Mouse (Mus musculus): ENCODE measurements around the gene Lima1.
A peak's percentile ranks its signal among the peaks of the same experiment; 100 is the strongest.
"Not testable (repeated sequence)": the region's sequence is repeated elsewhere in the genome, so short reads cannot be mapped to it uniquely, and the experiment has no call there.

Lima1 gene

DNA sequence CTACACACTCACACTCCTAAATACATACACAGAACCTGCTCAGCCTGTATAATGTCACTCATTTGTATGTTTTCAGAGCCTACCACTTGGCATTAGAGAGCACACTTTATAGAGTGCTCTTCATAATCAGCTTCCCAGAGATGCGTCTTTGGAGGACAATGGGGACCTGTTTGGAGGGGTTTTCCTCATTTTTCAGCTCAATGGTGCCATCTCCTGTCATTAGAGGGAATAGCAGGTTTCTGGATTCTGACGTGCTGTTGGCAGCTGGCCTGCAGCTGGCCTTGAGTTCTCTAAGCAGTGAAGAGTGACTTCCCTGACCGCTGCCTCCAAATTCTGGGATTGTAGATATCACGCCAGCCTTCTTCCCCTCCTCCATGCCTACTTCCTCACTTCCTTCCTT is 29.1 kb upstream of the Lima1 start:
- Histone ChIP-seq H3K9me3 (ENCODE audit: low read length) (no peaks in the 10 kb centered on the region), H3K4me1 (replicated peaks; ENCODE audit: low read depth, low read length) (peaks cover 3% of the 10 kb centered on the region), H3K36me3 (ENCODE audit: insufficient read depth, low read length) (no peaks in the 10 kb centered on the region), H3K27me3 (ENCODE audit: insufficient read depth, low read length) (no peaks in the 10 kb centered on the region), H3K4me3 (replicated peaks; ENCODE audit: low read length) (no peak overlapping the region)
- TF ChIP-seq CTCF (conservative IDR thresholded peaks at IDR 0.05; ENCODE audit: low read length) (peak; percentile 67), NANOG (IDR thresholded peaks at IDR 0.05; ENCODE audit: borderline replicate concordance, low read length) (no peak)

DNA sequence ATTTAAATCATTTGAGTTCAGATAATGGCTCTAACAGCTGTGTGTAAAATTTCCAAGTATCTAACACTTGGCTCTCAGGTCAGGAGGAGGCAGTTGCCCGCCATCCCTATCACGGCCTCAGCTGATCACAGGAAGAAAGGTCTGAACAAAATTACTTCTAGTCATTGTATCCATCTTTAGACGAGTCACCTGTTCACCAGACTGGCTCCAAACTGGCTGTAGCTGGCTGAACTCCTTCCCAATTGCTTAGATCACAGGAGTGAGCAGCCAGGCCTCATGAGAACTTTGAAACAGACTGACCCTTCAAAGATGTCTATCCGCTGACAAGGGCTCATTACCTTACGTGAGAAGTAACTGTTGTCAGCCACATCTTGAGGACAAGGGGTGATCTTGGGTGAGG is 28.0 kb upstream of the Lima1 start:
- H3K4me3 ChIP-seq (replicated peaks; ENCODE audit: low read length), result no peak overlapping the region
- H3K36me3 ChIP-seq (ENCODE audit: insufficient read depth, low read length), result no peaks in the 10 kb centered on the region
- no peaks in the 10 kb centered on the region for H3K27me3 ChIP-seq (ENCODE audit: insufficient read depth, low read length)
- no peaks in the 10 kb centered on the region for H3K9me3 ChIP-seq (ENCODE audit: low read length)
- H3K4me1 ChIP-seq (replicated peaks; ENCODE audit: low read depth, low read length), result no peaks in the 10 kb centered on the region; the same call in none of the 2 replicates
- TF ChIP-seq POU5F1 (IDR thresholded peaks at IDR 0.05; ENCODE audit: borderline replicate concordance, low read length) (no peak), CTCF (conservative IDR thresholded peaks at IDR 0.05; ENCODE audit: low read length) (no peak), NANOG (IDR thresholded peaks at IDR 0.05; ENCODE audit: borderline replicate concordance, low read length) (no peak)

- TF ChIP-seq CTCF (conservative IDR thresholded peaks at IDR 0.05; ENCODE audit: low read length) (no peak), POU5F1 (IDR thresholded peaks at IDR 0.05; ENCODE audit: borderline replicate concordance, low read length) (no peak), NANOG (IDR thresholded peaks at IDR 0.05; ENCODE audit: borderline replicate concordance, low read length) (no peak)
- H3K27me3 ChIP-seq (ENCODE audit: insufficient read depth, low read length), result no peaks in the 10 kb centered on the region
- no peaks in the 10 kb centered on the region for H3K36me3 ChIP-seq (ENCODE audit: insufficient read depth, low read length)
- no peak overlapping the region for H3K4me3 ChIP-seq (replicated peaks; ENCODE audit: low read length)
- H3K4me1 ChIP-seq (replicated peaks; ENCODE audit: low read depth, low read length), result no peaks in the 10 kb centered on the region; the same call in none of the 2 replicates
- H3K9me3 ChIP-seq (ENCODE audit: low read length), result no peaks in the 10 kb centered on the region
Measured at GRCm38 (mm10) chr15:99902786-99903185, 27.5 kb upstream of the Lima1 start.

GRCm38 (mm10) chr15:99896621-99897020 is 21.4 kb upstream of the Lima1 start:
- no peak for TF ChIP-seq NANOG (IDR thresholded peaks at IDR 0.05; ENCODE audit: borderline replicate concordance, low read length)
- TF ChIP-seq CTCF (conservative IDR thresholded peaks at IDR 0.05; ENCODE audit: low read length), result no peak
- TF ChIP-seq POU5F1 (IDR thresholded peaks at IDR 0.05; ENCODE audit: borderline replicate concordance, low read length), result no peak
- no peaks in the 10 kb centered on the region for H3K36me3 ChIP-seq (ENCODE audit: insufficient read depth, low read length)
- H3K27me3 ChIP-seq (ENCODE audit: insufficient read depth, low read length), result no peaks in the 10 kb centered on the region
- peaks cover 18% of the 10 kb centered on the region for H3K4me1 ChIP-seq (replicated peaks; ENCODE audit: low read depth, low read length)
- H3K9me3 ChIP-seq (ENCODE audit: low read length), result no peaks in the 10 kb centered on the region
- H3K4me3 ChIP-seq (replicated peaks; ENCODE audit: low read length), result no peak overlapping the region

GRCm38 (mm10) chr15:99891355-99891754 is 16.1 kb upstream of the Lima1 start:
- Histone ChIP-seq H3K4me1 (replicated peaks; ENCODE audit: low read depth, low read length) (peaks cover 45% of the 10 kb centered on the region), H3K36me3 (ENCODE audit: insufficient read depth, low read length) (no peaks in the 10 kb centered on the region), H3K9me3 (ENCODE audit: low read length) (no peaks in the 10 kb centered on the region), H3K27me3 (ENCODE audit: insufficient read depth, low read length) (no peaks in the 10 kb centered on the region), H3K4me3 (replicated peaks; ENCODE audit: low read length) (no peak overlapping the region)
- TF ChIP-seq POU5F1 (IDR thresholded peaks at IDR 0.05; ENCODE audit: borderline replicate concordance, low read length), result no peak
- TF ChIP-seq CTCF (conservative IDR thresholded peaks at IDR 0.05; ENCODE audit: low read length), result no peak
- no peak for TF ChIP-seq NANOG (IDR thresholded peaks at IDR 0.05; ENCODE audit: borderline replicate concordance, low read length)

DNA sequence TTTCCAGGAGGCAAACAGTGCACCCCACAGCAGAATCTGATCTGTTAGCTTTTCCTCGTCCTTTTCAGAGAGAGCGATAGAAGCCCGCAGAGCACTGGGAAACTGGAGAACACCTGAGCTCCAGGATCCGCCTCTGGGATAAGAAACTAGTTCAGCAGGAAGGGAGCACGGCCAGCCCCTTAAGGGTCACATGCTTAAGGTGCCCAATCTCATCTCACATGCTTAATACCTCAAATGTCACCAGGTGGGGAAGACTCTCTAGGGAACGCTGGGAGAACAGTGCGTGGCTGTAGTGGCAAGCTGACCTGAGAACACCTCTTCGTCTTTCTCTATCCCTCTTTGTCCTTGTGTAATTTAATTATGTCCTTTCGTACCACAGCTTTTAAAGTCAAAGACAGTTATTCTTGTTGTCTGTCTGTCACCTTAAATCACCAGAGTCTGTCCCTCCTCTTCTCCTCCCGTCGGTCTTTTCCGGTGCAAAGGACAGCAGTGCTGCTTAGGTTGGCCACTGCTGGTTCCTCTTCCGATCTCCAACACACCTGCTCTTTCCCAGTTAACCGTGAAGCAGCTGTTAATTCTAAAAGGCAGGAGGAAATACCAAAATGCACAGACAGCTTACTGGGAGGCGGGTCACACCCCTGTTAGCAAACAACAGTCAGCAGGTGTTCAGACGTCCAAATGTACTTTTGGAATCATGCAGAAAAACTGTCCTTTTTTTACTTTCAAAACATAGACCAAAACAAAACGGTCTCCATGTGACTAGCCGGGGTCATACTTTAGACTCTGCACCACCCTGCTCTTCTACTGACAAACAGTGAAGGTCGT is 15.4 kb upstream of the Lima1 start:
- no peak for TF ChIP-seq CTCF (conservative IDR thresholded peaks at IDR 0.05; ENCODE audit: low read length)
- TF ChIP-seq NANOG (IDR thresholded peaks at IDR 0.05; ENCODE audit: borderline replicate concordance, low read length), result no peak
- no peak for TF ChIP-seq POU5F1 (IDR thresholded peaks at IDR 0.05; ENCODE audit: borderline replicate concordance, low read length)
- Histone ChIP-seq H3K4me1 (replicated peaks; ENCODE audit: low read depth, low read length) (peaks cover 45% of the 10 kb centered on the region), H3K36me3 (ENCODE audit: insufficient read depth, low read length) (no peaks in the 10 kb centered on the region), H3K9me3 (ENCODE audit: low read length) (no peaks in the 10 kb centered on the region), H3K4me3 (replicated peaks; ENCODE audit: low read length) (0 out of 2 replicates have a peak overlapping the region, but pooled peaks have one; percentile 11), H3K27me3 (ENCODE audit: insufficient read depth, low read length) (no peaks in the 10 kb centered on the region)

GRCm38 (mm10) chr15:99889275-99889874 is 14.1 kb upstream of the Lima1 start:
- no peaks in the 10 kb centered on the region for H3K27me3 ChIP-seq (ENCODE audit: insufficient read depth, low read length)
- H3K9me3 ChIP-seq (ENCODE audit: low read length), result no peaks in the 10 kb centered on the region
- no peak overlapping the region for H3K4me3 ChIP-seq (replicated peaks; ENCODE audit: low read length)
- peaks cover 45% of the 10 kb centered on the region for H3K4me1 ChIP-seq (replicated peaks; ENCODE audit: low read depth, low read length)
- H3K36me3 ChIP-seq (ENCODE audit: insufficient read depth, low read length), result no peaks in the 10 kb centered on the region
- no peak for TF ChIP-seq POU5F1 (IDR thresholded peaks at IDR 0.05; ENCODE audit: borderline replicate concordance, low read length)

- not testable (repeated sequence) for H3K36me3 ChIP-seq (ENCODE audit: insufficient read depth, low read length); H3K9me3 ChIP-seq (ENCODE audit: low read length); H3K4me3 ChIP-seq (replicated peaks; ENCODE audit: low read length); H3K27me3 ChIP-seq (ENCODE audit: insufficient read depth, low read length)
- peaks cover 34% of the 10 kb centered on the region for H3K4me1 ChIP-seq (replicated peaks; ENCODE audit: low read depth, low read length)
Measured at GRCm38 (mm10) chr15:99887130-99887529, 11.9 kb upstream of the Lima1 start.

GRCm38 (mm10) chr15:99884038-99884437 is 8.8 kb upstream of the Lima1 start:
- Histone ChIP-seq H3K27me3 (ENCODE audit: insufficient read depth, low read length) (no peaks in the 10 kb centered on the region), H3K4me1 (replicated peaks; ENCODE audit: low read depth, low read length) (peaks cover 10% of the 10 kb centered on the region), H3K36me3 (ENCODE audit: insufficient read depth, low read length) (peaks cover 15% of the 10 kb centered on the region), H3K4me3 (replicated peaks; ENCODE audit: low read length) (no peak overlapping the region), H3K9me3 (ENCODE audit: low read length) (no peaks in the 10 kb centered on the region)
- TF ChIP-seq NANOG (IDR thresholded peaks at IDR 0.05; ENCODE audit: borderline replicate concordance, low read length) (no peak), CTCF (conservative IDR thresholded peaks at IDR 0.05; ENCODE audit: low read length) (no peak), POU5F1 (IDR thresholded peaks at IDR 0.05; ENCODE audit: borderline replicate concordance, low read length) (no peak)

Data from E14TG2a.4 (cell line).